Mouse (Mus musculus) frontal cortex, postnatal 36 days (tissue): ENCODE measurements around the gene Gtf2h2.
"Not testable (repeated sequence)": the region's sequence is repeated elsewhere in the genome, so short reads cannot be mapped to it uniquely, and the experiment has no call there.

ENCODE experiments used
- DNase-seq, 2 experiments: peaks; one replicate each; pipeline ENCODE4 v3.0.0; 2022; ENCODE audit warnings: low spot score in 2 of 2

The Gtf2h2 gene

GRCm38 (mm10) chr13:100490424-100490823 lies 2.0 kb downstream of the Gtf2h2 start:
- no peak for DNase-seq

DNA sequence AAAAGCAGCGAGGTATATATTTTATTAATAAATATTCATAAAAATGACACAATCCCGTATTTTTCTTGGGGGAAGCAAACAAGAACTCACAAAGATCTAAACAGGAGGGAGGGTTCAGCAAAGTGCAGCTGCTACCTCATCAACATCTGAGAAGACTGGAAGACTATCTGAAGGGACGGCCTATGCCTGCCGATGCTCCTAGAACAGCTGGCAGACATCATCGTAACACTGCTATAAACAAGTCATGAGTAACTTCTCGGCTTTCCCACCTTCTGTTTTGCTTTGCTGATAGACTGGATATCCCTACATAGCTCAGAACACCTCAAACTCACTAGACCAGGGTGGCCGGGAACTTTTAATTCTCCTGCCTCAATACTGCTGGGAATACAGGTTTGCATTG lies 8.8 kb downstream of the Gtf2h2 start:
- DNase-seq, result no peak

- no peak for DNase-seq
Measured at GRCm38 (mm10) chr13:100463527-100464222, 28.7 kb downstream of the Gtf2h2 start.

GRCm38 (mm10) chr13:100461336-100461735 lies 31.0 kb downstream of the Gtf2h2 start:
- no peak for DNase-seq

GRCm38 (mm10) chr13:100452415-100453127 lies 39.8 kb downstream of the Gtf2h2 start, which contains the start of gene Naip1:
TSS of gene Naip1 (minus strand) at chr13:100452869.
- DNase-seq, result not testable (repeated sequence)

DNA sequence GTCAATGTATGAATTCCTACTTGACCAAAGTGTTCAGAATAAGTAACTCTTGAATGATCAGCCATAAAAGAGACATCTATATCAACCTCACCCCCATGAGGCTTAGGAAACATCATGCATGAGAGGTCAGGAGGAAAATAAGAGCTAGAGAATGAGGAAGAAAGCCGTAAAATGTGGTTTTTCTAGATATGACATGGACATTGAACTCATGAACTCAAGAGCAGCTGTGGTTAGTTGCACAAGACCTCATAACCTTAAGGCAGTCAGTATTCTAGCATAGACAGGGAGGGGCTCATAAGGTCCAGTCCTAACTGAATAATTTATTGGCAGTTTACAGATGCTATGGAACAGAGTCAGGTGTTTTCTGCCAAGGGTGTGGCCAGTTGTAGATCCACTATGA lies 42.9 kb downstream of the Gtf2h2 start:
- DNase-seq, result no peak

DNA sequence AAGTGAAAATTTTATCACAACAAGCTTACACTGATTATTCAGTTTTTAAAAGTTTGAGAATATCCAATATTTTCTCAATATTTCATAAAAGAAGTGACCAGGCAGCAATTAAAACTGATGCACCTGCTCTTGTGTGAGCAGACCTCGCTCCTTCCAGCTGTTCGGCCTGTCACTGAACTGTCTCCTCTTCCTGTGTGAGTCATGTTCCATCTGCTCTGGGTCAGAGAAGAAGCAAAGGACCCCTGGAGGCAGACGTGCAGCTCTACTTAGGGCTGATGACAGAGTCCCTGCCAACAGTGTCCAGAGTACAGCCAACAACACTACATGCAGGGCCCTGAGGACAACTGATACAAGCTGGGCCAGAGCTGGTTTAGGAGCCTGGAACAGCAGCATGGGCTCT lies 52.3 kb downstream of the Gtf2h2 start:
- DNase-seq, result no peak

GRCm38 (mm10) chr13:100438701-100439100 lies 53.7 kb downstream of the Gtf2h2 start:
- DNase-seq, result no peak

DNA sequence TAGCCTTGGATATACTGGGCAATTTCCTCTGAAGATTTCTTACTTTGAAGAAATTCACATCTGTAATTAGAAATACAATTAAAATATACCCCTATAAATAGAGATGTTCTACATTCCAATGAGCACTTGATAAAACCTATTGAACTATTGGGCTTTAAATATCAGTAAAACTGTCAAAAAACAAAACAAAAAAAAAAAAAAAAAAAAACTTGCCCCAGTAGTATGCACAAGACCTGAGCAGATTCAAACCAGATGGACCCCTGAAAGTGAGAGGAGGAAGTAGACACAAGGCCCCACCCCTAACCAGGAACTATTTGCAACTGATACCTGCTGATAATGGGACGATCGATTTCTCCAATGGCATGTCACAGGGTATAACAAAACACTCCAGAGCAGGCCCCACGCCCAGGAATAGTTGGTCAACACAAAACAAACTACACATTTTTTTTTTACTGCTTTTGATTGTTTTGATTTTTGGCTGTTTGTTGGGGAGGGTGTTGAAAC lies 55.0 kb downstream of the Gtf2h2 start:
- DNase-seq, result no peak

DNA sequence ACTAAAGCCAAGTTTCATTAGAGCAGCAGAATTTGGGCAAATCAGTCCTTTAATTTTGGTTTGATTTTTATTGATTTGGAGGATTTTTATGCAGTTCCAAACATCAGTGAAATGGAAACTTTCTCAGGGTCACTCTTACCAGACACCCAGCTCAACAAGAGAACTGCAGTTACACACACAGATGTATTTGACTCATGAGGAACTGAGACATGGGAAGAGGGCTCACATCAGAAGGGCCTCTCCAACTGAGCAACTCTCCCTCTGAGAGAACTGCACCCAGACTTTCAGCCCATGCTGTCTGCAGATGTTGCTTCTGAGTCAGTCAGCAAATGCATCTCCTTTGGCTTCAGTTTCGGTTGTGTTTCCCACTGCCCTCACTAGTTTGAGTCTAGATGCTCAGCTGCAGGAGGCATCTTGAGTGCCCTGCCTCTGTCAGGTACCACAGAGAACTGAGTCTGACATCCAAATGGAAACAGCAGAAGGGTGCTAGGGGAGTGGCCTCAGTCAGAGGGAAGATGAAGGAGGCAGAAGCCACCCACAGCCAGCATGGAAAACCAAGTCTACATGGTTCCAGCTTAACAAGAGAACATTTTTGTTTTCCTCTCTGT lies 55.7 kb downstream of the Gtf2h2 start:
- not testable (repeated sequence) for DNase-seq

DNA sequence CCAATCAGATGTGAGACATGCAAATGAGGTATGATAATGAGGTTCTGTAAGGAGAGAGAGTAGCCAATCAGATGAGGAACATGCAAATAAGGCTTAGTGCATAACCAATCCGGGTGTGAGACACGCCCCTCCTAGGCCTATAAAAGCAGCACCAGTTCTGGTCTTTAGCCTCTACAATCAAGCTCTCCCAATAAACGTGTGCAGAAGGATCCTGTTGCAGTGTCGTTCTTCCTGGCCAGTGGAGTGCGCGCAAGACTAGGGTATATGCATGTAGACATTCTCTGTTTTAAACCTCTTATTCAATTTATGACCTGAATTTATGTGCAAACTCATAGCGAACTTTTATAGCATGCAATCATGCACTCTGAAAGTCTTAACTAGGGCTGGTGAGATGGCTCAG lies 72.4 kb downstream of the Gtf2h2 start:
- DNase-seq, result not testable (repeated sequence)

- no peak for DNase-seq
Measured at GRCm38 (mm10) chr13:100414428-100414827, 78.0 kb downstream of the Gtf2h2 start.
